13 mouse cellular contexts compared by ENCODE assay signal in the genomic region with DNA sequence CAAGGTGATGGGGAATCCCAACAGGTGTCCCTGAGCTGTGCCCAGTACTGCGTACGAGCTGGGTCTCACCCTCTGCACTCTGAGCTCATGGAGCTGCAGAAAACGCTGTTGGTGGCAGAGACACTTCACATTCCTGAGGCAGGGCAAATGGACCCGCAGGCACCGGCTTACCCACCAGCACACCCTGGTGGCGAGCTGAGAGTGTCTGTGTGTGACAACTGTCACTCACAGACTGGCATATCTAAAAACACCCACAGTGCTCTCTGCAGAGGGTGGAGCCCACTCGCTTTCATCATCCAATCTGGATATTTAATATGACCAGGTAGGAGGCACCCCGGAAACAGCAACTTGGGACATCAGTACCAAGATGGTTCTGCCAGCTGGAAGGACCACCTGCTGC. TPM values are rescaled to one million over a fixed set of nuclear protein-coding genes. Genes with fewer than 3 reads are reported as not detected.
DNase-seq lines count a peak whose midpoint lies in the region; ATAC-seq and TF ChIP-seq lines count a peak whose summit lies in the region.
"Had no signal": no experiment of that assay in that cellular context is flagged by ENCODE, and none has a peak within 500 bp of the region (broad histone marks: within the 10 kb centered on the region; RNA-seq: fewer than 3 reads in every experiment).

No protein-coding gene starts in this region.

- TF ChIP-seq EP300 in heart, adult 2 months (IDR thresholded peaks at IDR 0.05; ENCODE audit: insufficient read depth, low read depth, low read length) = no peak

- intact Hi-C loops in heart, adult 2 months (cut with DNase I) = no loop called here

- peaks cover 5% of the 10 kb centered on the region; the same call in 1 of the 2 replicates for H3K4me1 ChIP-seq in heart, adult 2 months (ENCODE audit: control insufficient read depth, insufficient read depth, low read length)
- no peaks in the 10 kb centered on the region for H3K4me1 ChIP-seq in heart, embryonic 11.5 days (ENCODE audit: control insufficient read depth, insufficient read depth, low read length)
- no peaks in the 10 kb centered on the region for H3K4me1 ChIP-seq in liver, adult 2 months (ENCODE audit: control insufficient read depth, insufficient read depth, low read length)
- H3K4me1 ChIP-seq in E14TG2a.4 (replicated peaks; ENCODE audit: low read depth, low read length) = peaks cover 36% of the 10 kb centered on the region
- H3K4me1 ChIP-seq in cortical plate, adult 2 months (ENCODE audit: control insufficient read depth, insufficient read depth, low read length) = no peaks in the 10 kb centered on the region
- no peaks in the 10 kb centered on the region for H3K4me1 ChIP-seq in limb, embryonic 10.5 days

- no peak overlapping the region for H3K9ac ChIP-seq in heart, adult 2 months (ENCODE audit: low read depth, low read length)
- H3K9ac ChIP-seq in heart, embryonic 11.5 days (ENCODE audit: low read depth, low read length) = no peak overlapping the region
- no peak overlapping the region for H3K9ac ChIP-seq in liver, adult 2 months (ENCODE audit: low read depth, low read length)
- H3K9ac ChIP-seq: hindbrain, embryonic 12.5 days had no signal

- H3K79me2 ChIP-seq in heart, adult 2 months (replicated peaks; ENCODE audit: control insufficient read depth, insufficient read depth, low read length) = no peaks in the 10 kb centered on the region; the same call in none of the 2 replicates
- no peaks in the 10 kb centered on the region for H3K79me2 ChIP-seq in liver, adult 2 months (ENCODE audit: control insufficient read depth, insufficient read depth, low read length)

- no peak for DNase-seq in heart, adult 2 months
- no peak for DNase-seq in liver, adult 2 months (ENCODE audit: extremely low read depth, low read depth, low spot score)
- DNase-seq in liver = no peak
- no peak for DNase-seq in limb, embryonic 10.5 days (ENCODE audit: low spot score)
- no peak for DNase-seq in cerebellum, adult 8-10 months
- DNase-seq: adrenal gland, postnatal 10 days; heart, adult 11 months had no signal

- peak; percentile 55 for TF ChIP-seq CTCF in heart, adult 2 months (IDR thresholded peaks at IDR 0.05)
- peak; percentile 53 for TF ChIP-seq CTCF in liver, adult 2 months (IDR thresholded peaks at IDR 0.05; ENCODE audit: low read depth, low read length)
- no peak; the same call in 1 of the 2 replicates for TF ChIP-seq CTCF in E14TG2a.4 (conservative IDR thresholded peaks at IDR 0.05; ENCODE audit: low read length)
- peak; percentile 39 for TF ChIP-seq CTCF in cortical plate, adult 2 months (IDR thresholded peaks at IDR 0.05; ENCODE audit: extremely low read depth, insufficient read depth, low read length)

- no peaks in the 10 kb centered on the region for H3K9me3 ChIP-seq in heart, embryonic 11.5 days (replicated peaks; ENCODE audit: control insufficient read depth, low read length)
- no peaks in the 10 kb centered on the region for H3K9me3 ChIP-seq in E14TG2a.4 (ENCODE audit: low read length)
- H3K9me3 ChIP-seq in limb, embryonic 10.5 days (replicated peaks) = no peaks in the 10 kb centered on the region
- H3K9me3 ChIP-seq: hindbrain, embryonic 12.5 days had no signal

- H3K27ac ChIP-seq in heart, adult 2 months = no peak overlapping the region
- H3K27ac ChIP-seq in heart, embryonic 11.5 days (ENCODE audit: low read depth, low read length) = no peak overlapping the region
- no peak overlapping the region for H3K27ac ChIP-seq in liver, adult 2 months (replicated peaks; ENCODE audit: insufficient read depth, low read depth, low read length)
- H3K27ac ChIP-seq in cortical plate, adult 2 months (ENCODE audit: insufficient read depth, low read length) = no peak overlapping the region
- H3K27ac ChIP-seq in limb, embryonic 10.5 days = no peak overlapping the region
- H3K27ac ChIP-seq: hindbrain, embryonic 12.5 days had no signal

- H3K4me2 ChIP-seq in heart, embryonic 11.5 days = no peak overlapping the region
- H3K4me2 ChIP-seq: hindbrain, embryonic 12.5 days had no signal

- ATAC-seq in heart, embryonic 11.5 days (replicated peaks; ENCODE audit: insufficient number of reproducible peaks, low FRiP score, low TSS enrichment) = no peak

- H3K4me3 ChIP-seq in heart, adult 2 months = no peak overlapping the region
- no peak overlapping the region for H3K4me3 ChIP-seq in heart, embryonic 11.5 days (ENCODE audit: low read depth, low read length)
- no peak overlapping the region for H3K4me3 ChIP-seq in liver, adult 2 months (ENCODE audit: insufficient read depth, low read depth, low read length)
- 0 out of 2 replicates have a peak overlapping the region, but pooled peaks have one; percentile 17 for H3K4me3 ChIP-seq in E14TG2a.4 (replicated peaks; ENCODE audit: low read length)
- H3K4me3 ChIP-seq in cortical plate, adult 2 months (ENCODE audit: insufficient read depth, low read length) = no peak overlapping the region
- H3K4me3 ChIP-seq in limb, embryonic 10.5 days = no peak overlapping the region
- H3K4me3 ChIP-seq: hindbrain, embryonic 12.5 days had no signal

- H3K36me3 ChIP-seq in heart, adult 2 months (ENCODE audit: control insufficient read depth, insufficient read depth, low read length) = no peaks in the 10 kb centered on the region
- peaks cover 42% of the 10 kb centered on the region for H3K36me3 ChIP-seq in heart, embryonic 11.5 days (ENCODE audit: control insufficient read depth, insufficient read depth, low read length)
- H3K36me3 ChIP-seq in liver, adult 2 months (ENCODE audit: control insufficient read depth, insufficient read depth, low read length) = peaks cover 5% of the 10 kb centered on the region; the same call in 1 of the 2 replicates
- peaks cover 60% of the 10 kb centered on the region for H3K36me3 ChIP-seq in E14TG2a.4 (ENCODE audit: insufficient read depth, low read length)
- peaks cover 85% of the 10 kb centered on the region for H3K36me3 ChIP-seq in limb, embryonic 10.5 days

- no peak for TF ChIP-seq POLR2A in heart, adult 2 months (IDR thresholded peaks at IDR 0.05; ENCODE audit: insufficient read depth, low read depth, low read length)
- TF ChIP-seq POLR2A in liver, adult 2 months (IDR thresholded peaks at IDR 0.05; ENCODE audit: extremely low read depth, insufficient read depth, low read length) = no peak
- TF ChIP-seq POLR2A in cortical plate, adult 2 months (IDR thresholded peaks at IDR 0.05; ENCODE audit: extremely low read depth, insufficient read depth, low read length) = no peak

- no peaks in the 10 kb centered on the region for H3K27me3 ChIP-seq in heart, adult 2 months (ENCODE audit: control insufficient read depth, insufficient read depth, low read length)
- no peaks in the 10 kb centered on the region for H3K27me3 ChIP-seq in heart, embryonic 11.5 days (ENCODE audit: control insufficient read depth, insufficient read depth, low read length)
- no peaks in the 10 kb centered on the region for H3K27me3 ChIP-seq in liver, adult 2 months (ENCODE audit: control insufficient read depth, insufficient read depth, low read length)
- no peaks in the 10 kb centered on the region for H3K27me3 ChIP-seq in E14TG2a.4 (ENCODE audit: insufficient read depth, low read length)
- H3K27me3 ChIP-seq in limb, embryonic 10.5 days (ENCODE audit: low read depth, poor library complexity, severe bottlenecking) = no peaks in the 10 kb centered on the region
- H3K27me3 ChIP-seq: hindbrain, embryonic 12.5 days had no signal

- 67% methylated on average over 8 of the region's 8 CpGs for WGBS in heart, adult 2 months
- WGBS in heart, embryonic 11.5 days (ENCODE audit: insufficient replicate concordance) = 78% methylated on average over 8 of the region's 8 CpGs
- 85% methylated on average over 8 of the region's 8 CpGs for WGBS in liver, adult 2 months
- 87% methylated on average over 8 of the region's 8 CpGs for WGBS in limb, embryonic 10.5 days

RNA-seq across cellular contexts. Expression of a gene that starts 7.9 kb away (rescaled TPM):
- under 1 TPM; 0.13 to 0.14 TPM for total RNA-seq in heart, adult 2 months (2021)
- 0.35 and 0.39 TPM in 2 replicates for polyA plus RNA-seq in heart, adult 2 months (2012; rRNA removed)
- not detected in 2 replicates for polyA plus RNA-seq in heart, embryonic 11.5 days (2014; fragmentation: Nextera tagmentation; extraction: Ambion mirVana)
- total RNA-seq in liver, adult 2 months (2014; rRNA removed) = 0.28 TPM in 1 of 2 replicates, not detected in the other
- polyA plus RNA-seq in liver, adult 2 months (2012; rRNA removed) = 0.07 and 0.11 TPM in 2 replicates
- 10.4 and 11.8 TPM in 2 replicates for polyA plus RNA-seq in cortical plate, adult 2 months (2012; rRNA removed)
- 0.06 TPM in 1 of 2 replicates, not detected in the other for polyA plus RNA-seq in limb, embryonic 10.5 days (2016; fragmentation: Nextera tagmentation; extraction: Ambion mirVana)
- polyA plus RNA-seq: forebrain, embryonic 11.5 days; hindbrain, embryonic 12.5 days; liver, embryonic 16.5 days had no signal

RNA-seq across cellular contexts. Expression of a gene that starts 13.9 kb away (rescaled TPM):
- total RNA-seq in heart, adult 2 months (2021) = 10 to 100 TPM; 16.9 to 17.5 TPM
- 13.1 and 13.3 TPM in 2 replicates for polyA plus RNA-seq in heart, adult 2 months (2012; rRNA removed)
- 19.9 and 25.4 TPM in 2 replicates for polyA plus RNA-seq in heart, embryonic 11.5 days (2014; fragmentation: Nextera tagmentation; extraction: Ambion mirVana)
- 4.3 and 6.8 TPM in 2 replicates for total RNA-seq in liver, adult 2 months (2014; rRNA removed)
- polyA plus RNA-seq in liver, adult 2 months (2012; rRNA removed) = 12.8 and 14.8 TPM in 2 replicates
- 16.3 and 16.9 TPM in 2 replicates for polyA plus RNA-seq in cortical plate, adult 2 months (2012; rRNA removed)
- polyA plus RNA-seq in limb, embryonic 10.5 days (2016; fragmentation: Nextera tagmentation; extraction: Ambion mirVana) = 67.3 and 79.0 TPM in 2 replicates

RNA-seq across cellular contexts. Expression of a gene that starts 27.8 kb away (rescaled TPM):
- total RNA-seq in heart, adult 2 months (2021) = 10 to 100 TPM; 26.6 to 26.7 TPM
- 48.4 and 49.7 TPM in 2 replicates for polyA plus RNA-seq in heart, adult 2 months (2012; rRNA removed)
- 56.6 and 56.9 TPM in 2 replicates for polyA plus RNA-seq in heart, embryonic 11.5 days (2014; fragmentation: Nextera tagmentation; extraction: Ambion mirVana)
- total RNA-seq in liver, adult 2 months (2014; rRNA removed) = 13.0 and 14.0 TPM in 2 replicates
- 37.9 and 42.5 TPM in 2 replicates for polyA plus RNA-seq in liver, adult 2 months (2012; rRNA removed)
- polyA plus RNA-seq in cortical plate, adult 2 months (2012; rRNA removed) = 67.2 and 67.6 TPM in 2 replicates
- 71.9 and 72.5 TPM in 2 replicates for polyA plus RNA-seq in limb, embryonic 10.5 days (2016; fragmentation: Nextera tagmentation; extraction: Ambion mirVana)

RNA-seq across cellular contexts. Expression of a gene that starts 31.5 kb away (rescaled TPM):
- 1 to 10 TPM; 4.5 to 5.4 TPM for total RNA-seq in heart, adult 2 months (2021)
- polyA plus RNA-seq in heart, adult 2 months (2012; rRNA removed) = 3.0 and 3.6 TPM in 2 replicates
- polyA plus RNA-seq in heart, embryonic 11.5 days (2014; fragmentation: Nextera tagmentation; extraction: Ambion mirVana) = 0.89 and 1.2 TPM in 2 replicates
- 1.9 and 2.4 TPM in 2 replicates for total RNA-seq in liver, adult 2 months (2014; rRNA removed)
- polyA plus RNA-seq in liver, adult 2 months (2012; rRNA removed) = 1.9 and 2.3 TPM in 2 replicates
- polyA plus RNA-seq in cortical plate, adult 2 months (2012; rRNA removed) = 13.9 and 15.8 TPM in 2 replicates
- 3.4 and 4.4 TPM in 2 replicates for polyA plus RNA-seq in limb, embryonic 10.5 days (2016; fragmentation: Nextera tagmentation; extraction: Ambion mirVana)

RNA-seq across cellular contexts. Expression of a gene that starts 55.8 kb away (rescaled TPM):
- total RNA-seq in heart, adult 2 months (2021) = not detected
- not detected in 2 replicates for polyA plus RNA-seq in heart, adult 2 months (2012; rRNA removed)
- 0.77 and 1.1 TPM in 2 replicates for polyA plus RNA-seq in heart, embryonic 11.5 days (2014; fragmentation: Nextera tagmentation; extraction: Ambion mirVana)
- not detected in 2 replicates for total RNA-seq in liver, adult 2 months (2014; rRNA removed)
- 0.13 TPM in 1 of 2 replicates, not detected in the other for polyA plus RNA-seq in liver, adult 2 months (2012; rRNA removed)
- polyA plus RNA-seq in cortical plate, adult 2 months (2012; rRNA removed) = 2.3 and 3.0 TPM in 2 replicates
- polyA plus RNA-seq in limb, embryonic 10.5 days (2016; fragmentation: Nextera tagmentation; extraction: Ambion mirVana) = 0.14 and 0.48 TPM in 2 replicates
- polyA plus RNA-seq: liver, embryonic 16.5 days had no signal
